Mouse (Mus musculus) MEL (cell line): ENCODE data around the gene Upp2. TPM values are rescaled to one million over a fixed set of nuclear protein-coding genes. Genes with fewer than 3 reads are reported as not detected.

ENCODE experiments used
- DNase-seq: peaks from one replicate; pipeline ENCODE4 v3.0.0; 2011; ENCODE audit warnings: low read depth, low spot score
- H3K27ac ChIP-seq: 2 replicates; pipeline ENCODE4 v1.5.1; 2012; ENCODE audit warnings: low read depth, mild to moderate bottlenecking, control low read depth, low read length, moderate library complexity; ENCODE audit not compliant: control insufficient read depth
- H3K27me3 ChIP-seq, 2 experiments: fragments of 150-350 bp in 1 of 2; sonication (generic) in 1 of 2; 2 replicates each; pipeline ENCODE4 v1.6.1; 2012; ENCODE audit warnings: low read length in 2 of 2, mild to moderate bottlenecking in 2 of 2, improper control_type of control experiment in 1 of 2, moderate library complexity in 1 of 2; ENCODE audit not compliant: insufficient read depth in 2 of 2, control insufficient read depth in 1 of 2
- H3K36me3 ChIP-seq, 2 experiments: 2 replicates each; pipeline ENCODE4 v1.6.1; 2012 to 2014; ENCODE audit warnings: low read length in 2 of 2, improper control_type of control experiment in 1 of 2, inconsistent platforms in 1 of 2, mild to moderate bottlenecking in 1 of 2; ENCODE audit not compliant: insufficient read depth in 2 of 2, control insufficient read depth in 1 of 2
- H3K4me1 ChIP-seq, 2 experiments: fragments of 150-350 bp in 1 of 2; sonication (generic) in 1 of 2; 2 replicates each; pipeline ENCODE4 v1.6.1; 2012; ENCODE audit warnings: low read length in 2 of 2, improper control_type of control experiment in 1 of 2, mild to moderate bottlenecking in 1 of 2; ENCODE audit not compliant: insufficient read depth in 2 of 2, control insufficient read depth in 1 of 2
- H3K4me3 ChIP-seq, 2 experiments: fragments of 150-350 bp in 1 of 2; sonication (generic) in 1 of 2; 2 replicates each; pipeline ENCODE4 v1.5.1; 2012; ENCODE audit warnings: low read depth in 2 of 2, low read length in 2 of 2, mild to moderate bottlenecking in 2 of 2, moderate library complexity in 2 of 2, control low read depth in 1 of 2, improper control_type of control experiment in 1 of 2; ENCODE audit not compliant: control insufficient read depth in 1 of 2, insufficient read depth in 1 of 2
- H3K79me2 ChIP-seq: 2 replicates; pipeline ENCODE4 v1.6.1; 2012; ENCODE audit warnings: mild to moderate bottlenecking, low read length, moderate library complexity; ENCODE audit not compliant: control insufficient read depth, poor library complexity, insufficient read depth
- H3K9ac ChIP-seq: 2 replicates; pipeline ENCODE4 v1.6.1; 2012; ENCODE audit warnings: low read depth, mild to moderate bottlenecking, control low read depth, low read length, moderate library complexity; ENCODE audit not compliant: control insufficient read depth, poor library complexity, severe bottlenecking
- H3K9me3 ChIP-seq: fragments of 150-350 bp; sonication (generic); replicated peaks from 2 replicates; pipeline ENCODE4 v1.6.1; 2012; ENCODE audit warnings: mild to moderate bottlenecking, low read length, improper control_type of control experiment, moderate library complexity; ENCODE audit not compliant: insufficient read depth
- BHLHE40 ChIP-seq: IDR thresholded peaks from 2 replicates; pipeline ENCODE4 v1.6.1; 2012; ENCODE audit warnings: low read depth, mild to moderate bottlenecking, inconsistent platforms, low read length, improper control_type of control experiment, borderline replicate concordance
- CHD2 ChIP-seq: IDR thresholded peaks from 2 replicates; pipeline ENCODE4 v1.6.1; 2011; ENCODE audit warnings: low read length, improper control_type of control experiment
- E2F4 ChIP-seq: IDR thresholded peaks from 2 replicates; pipeline ENCODE4 v1.6.1; 2011; ENCODE audit warnings: low read depth, low read length, improper control_type of control experiment, borderline replicate concordance
- GABPA ChIP-seq: IDR thresholded peaks from 2 replicates; pipeline ENCODE4 v1.6.1; 2012; ENCODE audit warnings: low read depth, mild to moderate bottlenecking, inconsistent platforms, low read length, improper control_type of control experiment, moderate library complexity
- MAFK ChIP-seq: IDR thresholded peaks from 2 replicates; pipeline ENCODE4 v1.6.1; 2011; ENCODE audit warnings: low read depth, mild to moderate bottlenecking, low read length, improper control_type of control experiment, borderline replicate concordance
- MAZ ChIP-seq: IDR thresholded peaks from 2 replicates; pipeline ENCODE4 v1.6.1; 2012; ENCODE audit warnings: low read depth, mild to moderate bottlenecking, inconsistent platforms, low read length, improper control_type of control experiment
- NRF1 ChIP-seq: IDR thresholded peaks from 2 replicates; pipeline ENCODE4 v1.6.1; 2014; ENCODE audit warnings: low read depth, mild to moderate bottlenecking, inconsistent platforms, low read length, improper control_type of control experiment, moderate library complexity; ENCODE audit not compliant: poor library complexity, insufficient read depth, severe bottlenecking
- POLR2A ChIP-seq, 2 experiments: IDR thresholded peaks; 2 replicates each; pipeline ENCODE4 v1.6.1; 2011 to 2012; ENCODE audit warnings: low read length in 2 of 2, mild to moderate bottlenecking in 2 of 2, control low read depth in 1 of 2, improper control_type of control experiment in 1 of 2, low read depth in 1 of 2, moderate library complexity in 1 of 2; ENCODE audit not compliant: control insufficient read depth in 1 of 2, insufficient read depth in 1 of 2, poor library complexity in 1 of 2
- POLR2AphosphoS2 ChIP-seq: IDR thresholded peaks from 2 replicates; pipeline ENCODE4 v1.6.1; 2011; ENCODE audit warnings: low read length, improper control_type of control experiment
- RAD21 ChIP-seq: IDR thresholded peaks from 2 replicates; pipeline ENCODE4 v1.6.1; 2011; ENCODE audit warnings: mild to moderate bottlenecking, low read depth, low read length, improper control_type of control experiment
- RCOR1 ChIP-seq: IDR thresholded peaks from 2 replicates; pipeline ENCODE4 v1.6.1; 2012; ENCODE audit warnings: low read depth, mild to moderate bottlenecking, inconsistent platforms, low read length, improper control_type of control experiment
- TCF12 ChIP-seq: IDR thresholded peaks from 2 replicates; pipeline ENCODE4 v1.6.1; 2014; ENCODE audit warnings: low read depth, mild to moderate bottlenecking, inconsistent platforms, low read length, improper control_type of control experiment, moderate library complexity
- USF1 ChIP-seq: IDR thresholded peaks from 2 replicates; pipeline ENCODE4 v1.6.1; 2014; ENCODE audit warnings: low read depth, mild to moderate bottlenecking, inconsistent platforms, low read length, improper control_type of control experiment, moderate library complexity
- ZNF384 ChIP-seq: IDR thresholded peaks from 2 replicates; pipeline ENCODE4 v1.6.1; 2012; ENCODE audit warnings: low read depth, mild to moderate bottlenecking, inconsistent platforms, low read length, improper control_type of control experiment
- polyA plus RNA-seq, 2 experiments: library from polyadenylated mRNA; stranded (reverse) in 1 of 2; unstranded in 1 of 2; fragments of >175 nt in 1 of 2; fragments of >200 nt in 1 of 2; gene quantifications; 2 replicates each; pipeline versions ENCODE4 v1.2.1 to v1.2.4; 2012; ENCODE audit warnings: low replicate concordance in 2 of 2, low read depth in 1 of 2; ENCODE audit not compliant: insufficient read length in 2 of 2, insufficient read depth in 1 of 2, missing spikeins in 1 of 2
- total RNA-seq: library from RNA; depleted of rRNA; stranded (reverse); fragments of 300-350 nt; gene quantifications from 2 replicates; pipeline ENCODE4 v1.2.3, GENCODE M21; 2012

Upp2 gene
- total and polyA plus RNA-seq, 3 experiments = not detected

DNA sequence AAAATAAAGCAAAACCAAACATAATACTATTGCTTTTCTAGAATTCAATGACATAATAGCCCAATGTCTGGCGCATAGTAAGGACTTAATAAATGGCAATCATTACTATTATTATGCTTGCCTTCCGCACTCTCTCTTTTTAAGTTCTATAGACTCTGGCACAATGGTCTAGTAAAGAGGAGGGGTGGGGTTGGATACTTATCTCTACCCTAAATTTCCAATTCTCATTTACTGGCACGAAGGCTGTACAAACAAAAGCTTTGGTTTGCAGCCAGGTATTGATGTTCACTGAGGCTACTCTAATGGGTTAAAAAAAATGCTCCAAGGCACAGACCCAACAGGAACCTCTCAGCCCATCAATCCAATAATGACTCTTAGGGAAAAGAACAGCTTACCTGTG is 61.9 kb downstream of the Upp2 start:
- no peaks in the 10 kb centered on the region for H3K36me3 ChIP-seq
- no peak overlapping the region for H3K27ac ChIP-seq
- TF ChIP-seq BHLHE40 (no peak), RCOR1 (no peak), POLR2A (IDR thresholded peaks at IDR 0.05; ENCODE audit: control insufficient read depth in 1 of 2, insufficient read depth in 1 of 2, low read depth in 1 of 2, low read length in 2 of 2, poor library complexity in 1 of 2) (no peak), RAD21 (no peak), MAZ (no peak), MAFK (no peak)
- TF ChIP-seq, all 39 proteins: peak for 0
- Histone ChIP-seq H3K4me3 (no peak overlapping the region), H3K9me3 (no peaks in the 10 kb centered on the region), H3K4me1 (no peaks in the 10 kb centered on the region), H3K79me2 (no peaks in the 10 kb centered on the region), H3K27me3 (no peaks in the 10 kb centered on the region), H3K9ac (no peak overlapping the region)
- no peak for DNase-seq

DNA sequence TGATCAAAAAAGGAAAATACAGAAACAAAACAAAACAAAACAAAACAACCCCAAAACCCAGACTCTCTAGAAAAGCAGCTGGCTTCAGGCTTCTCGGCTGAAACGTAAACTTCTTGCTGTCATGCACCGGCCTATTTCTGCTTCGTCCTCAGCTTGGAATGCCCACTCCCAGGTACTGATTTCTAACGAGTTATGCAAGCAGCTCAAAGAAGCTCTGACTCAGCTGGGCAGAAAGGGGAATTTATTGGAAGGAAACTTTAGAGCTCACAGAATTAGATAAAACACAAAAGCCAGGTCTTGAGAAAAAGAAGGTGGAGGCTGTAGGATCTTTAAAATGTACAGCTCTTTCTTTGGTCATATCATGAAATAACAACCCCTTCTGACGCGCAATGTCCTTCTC is 62.3 kb downstream of the Upp2 start:
- DNase-seq = no peak
- TF ChIP-seq POLR2AphosphoS2 = no peak
- TF ChIP-seq ZNF384 = no peak
- no peak for TF ChIP-seq TCF12
- no peak for TF ChIP-seq POLR2A (IDR thresholded peaks at IDR 0.05; ENCODE audit: control insufficient read depth in 1 of 2, insufficient read depth in 1 of 2, low read depth in 1 of 2, low read length in 2 of 2, poor library complexity in 1 of 2)
- TF ChIP-seq NRF1 = no peak
- no peak for TF ChIP-seq USF1
- TF ChIP-seq GABPA = no peak
- Histone ChIP-seq H3K36me3 (no peaks in the 10 kb centered on the region), H3K27me3 (no peaks in the 10 kb centered on the region), H3K9me3 (no peaks in the 10 kb centered on the region), H3K27ac (no peak overlapping the region), H3K4me1 (no peaks in the 10 kb centered on the region), H3K79me2 (no peaks in the 10 kb centered on the region), H3K4me3 (no peak overlapping the region), H3K9ac (no peak overlapping the region)

DNA sequence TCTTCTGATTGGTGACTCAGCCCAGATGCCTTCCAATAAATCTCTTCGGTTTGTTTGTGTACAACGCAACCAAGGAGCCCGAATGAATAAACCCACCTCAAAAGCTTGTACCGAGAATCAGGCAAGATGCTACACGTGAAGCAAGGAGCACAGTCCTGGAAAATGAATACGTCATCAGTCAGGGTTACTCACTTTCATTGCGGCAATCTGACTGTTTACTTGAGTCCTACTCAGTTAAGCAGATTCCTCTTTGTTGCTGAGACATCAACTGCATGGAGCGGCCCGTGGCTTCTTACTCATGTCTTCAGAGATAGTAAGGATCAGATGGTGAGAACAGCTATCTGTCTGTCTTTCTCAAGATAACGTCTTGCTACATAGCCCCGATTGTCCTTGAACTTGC is 66.7 kb downstream of the Upp2 start:
- no peak for DNase-seq
- TF ChIP-seq E2F4 = no peak
- no peak for TF ChIP-seq POLR2AphosphoS2
- TF ChIP-seq CHD2 = no peak
- TF ChIP-seq ZNF384 = no peak

More for the DNA sequence above, 66.7 kb downstream of the Upp2 start:
- H3K4me1 ChIP-seq = no peaks in the 10 kb centered on the region
- no peak overlapping the region for H3K9ac ChIP-seq
- H3K27ac ChIP-seq = no peak overlapping the region
- H3K36me3 ChIP-seq = no peaks in the 10 kb centered on the region
- H3K79me2 ChIP-seq = no peaks in the 10 kb centered on the region
- no peaks in the 10 kb centered on the region for H3K9me3 ChIP-seq
- H3K27me3 ChIP-seq = no peaks in the 10 kb centered on the region
- no peak overlapping the region for H3K4me3 ChIP-seq
